Mouse (Mus musculus) megakaryocyte, embryonic 14.5 days (primary cell): Measurements from ENCODE around the gene Sfta2. TPM values are rescaled to one million over a fixed set of nuclear protein-coding genes. Genes with fewer than 3 reads are reported as not detected.

Experiments
- H3K27me3 ChIP-seq: replicated peaks from 2 replicates; pipeline ENCODE3; 2012; ENCODE audit warnings: inconsistent platforms
- H3K36me3 ChIP-seq: replicated peaks from 2 replicates; pipeline ENCODE3; 2012; ENCODE audit warnings: low read length, inconsistent platforms, mixed read lengths
- H3K4me1 ChIP-seq: 2 replicates; pipeline ENCODE4 v1.6.1; 2012; ENCODE audit warnings: inconsistent platforms
- H3K4me3 ChIP-seq: replicated peaks from 2 replicates; pipeline ENCODE3; 2012; ENCODE audit warnings: moderate library complexity, mild to moderate bottlenecking, inconsistent platforms
- H3K9me3 ChIP-seq: 2 replicates; pipeline ENCODE4 v1.6.1; 2012; ENCODE audit warnings: inconsistent platforms
- FLI1 ChIP-seq: IDR thresholded peaks from 2 replicates; pipeline ENCODE4 v1.6.1; 2012; ENCODE audit warnings: low read length, inconsistent platforms, mixed read lengths
- GATA1 ChIP-seq: IDR thresholded peaks from 3 replicates; pipeline ENCODE4 v1.6.1; 2012; ENCODE audit warnings: mixed read lengths, low read length, inconsistent platforms, borderline replicate concordance
- polyA plus RNA-seq: library from polyadenylated mRNA; stranded (reverse); fragments of >175 nt; gene quantifications from 2 replicates; pipeline ENCODE4 v1.2.3, GENCODE M21; 2012; ENCODE audit warnings: low replicate concordance; ENCODE audit not compliant: insufficient read depth

Gene Sfta2
- polyA plus RNA-seq, 1 experiment: not detected

DNA sequence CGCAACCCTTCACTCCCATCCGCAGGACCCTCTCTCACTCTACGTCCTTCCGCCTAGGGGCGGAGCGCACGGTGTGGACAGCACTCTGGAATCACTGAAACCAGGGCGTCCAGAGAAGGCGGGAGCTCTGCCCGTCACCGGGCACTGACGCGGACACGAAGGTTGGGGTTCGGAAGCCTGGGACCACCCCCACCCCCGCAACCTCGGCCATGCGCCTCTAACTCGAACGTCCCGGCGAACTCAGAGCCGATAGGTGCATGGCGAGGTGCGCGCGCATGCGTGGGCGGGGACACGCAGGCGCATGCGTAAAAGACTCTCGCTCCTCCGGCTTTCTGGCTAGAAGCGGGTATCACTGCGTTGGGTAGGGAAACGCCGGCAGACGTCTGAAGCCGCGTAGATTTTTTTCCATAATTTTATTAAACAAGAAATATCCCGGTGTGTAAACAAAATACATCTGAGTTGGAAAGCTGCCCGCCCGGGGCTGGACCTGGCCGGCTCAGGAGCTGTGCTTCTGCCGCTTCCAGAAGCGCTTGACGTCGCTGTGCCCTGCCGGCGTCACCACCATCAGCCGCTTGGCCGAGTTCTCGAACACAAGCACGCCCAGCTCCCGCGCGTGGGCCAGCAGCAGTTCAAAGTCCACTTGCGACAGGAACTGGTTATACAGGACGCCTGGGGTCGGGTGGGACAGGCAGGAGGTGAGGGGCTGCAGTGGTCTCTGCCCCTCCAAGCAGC, 66.2 kb downstream of the Sfta2 start, which contains the start of gene Vars2:
TSS of gene Vars2 (minus strand) at position 259 of the 732 bp plus-strand sequence.
- H3K4me1 ChIP-seq: peaks cover 30% of the 10 kb centered on the region
- H3K4me3 ChIP-seq: peak within 1 kb of the TSS; percentile 99
- no peaks in the 10 kb centered on the region for H3K9me3 ChIP-seq
- TF ChIP-seq GATA1 (no peak), FLI1 (no peak)
- H3K36me3 ChIP-seq: peaks cover 60% of the 10 kb centered on the region
- H3K27me3 ChIP-seq: no peaks in the 10 kb centered on the region

DNA sequence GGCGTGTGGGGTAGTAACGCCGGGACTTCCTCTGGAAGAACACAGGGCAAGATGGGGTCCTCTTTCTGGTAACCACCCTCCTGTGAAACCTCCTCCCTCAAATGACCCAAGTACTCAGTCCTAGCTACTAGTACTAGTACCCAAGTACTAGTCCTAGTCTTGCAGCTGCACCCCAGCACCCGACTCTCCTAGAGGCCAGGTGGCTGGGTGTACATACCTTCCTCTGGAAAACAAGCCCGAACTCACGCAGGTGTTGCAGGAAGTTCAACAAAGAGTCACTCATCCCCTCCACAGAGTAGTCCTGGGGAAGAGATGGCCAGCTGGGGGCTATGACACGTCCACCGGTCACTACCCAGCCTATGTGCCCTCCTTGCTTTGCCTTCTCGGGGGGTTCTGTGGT, 68.4 kb downstream of the Sfta2 start:
- Histone ChIP-seq H3K4me3 (no peak overlapping the region), H3K27me3 (no peaks in the 10 kb centered on the region), H3K36me3 (peaks cover 40% of the 10 kb centered on the region), H3K9me3 (no peaks in the 10 kb centered on the region), H3K4me1 (peaks cover 39% of the 10 kb centered on the region)
- TF ChIP-seq GATA1 (no peak), FLI1 (no peak)

DNA sequence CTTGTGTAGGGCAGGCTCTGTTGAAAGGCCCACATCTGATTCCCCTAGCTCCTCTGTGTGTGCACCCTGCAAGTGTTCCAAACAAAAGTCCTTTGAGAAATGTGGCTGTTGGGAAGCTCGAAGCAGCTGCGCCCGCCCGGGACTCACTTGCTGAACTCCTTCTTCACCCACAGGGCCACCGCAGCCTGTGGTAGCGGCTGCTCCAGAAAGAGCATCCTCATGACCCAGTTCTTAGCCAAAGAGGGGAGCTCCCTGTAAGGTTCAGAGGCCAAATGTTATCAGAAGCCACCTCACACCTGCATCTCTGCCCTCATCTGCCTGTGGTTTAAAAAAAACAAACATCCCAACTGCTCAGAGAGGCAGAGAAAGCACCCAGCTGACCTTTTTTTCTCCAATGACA, 70.5 kb downstream of the Sfta2 start:
- peaks cover 26% of the 10 kb centered on the region for H3K36me3 ChIP-seq
- H3K4me1 ChIP-seq: peaks cover 24% of the 10 kb centered on the region
- no peak for TF ChIP-seq GATA1
- no peak for TF ChIP-seq FLI1
- no peaks in the 10 kb centered on the region for H3K9me3 ChIP-seq
- no peak overlapping the region for H3K4me3 ChIP-seq
- H3K27me3 ChIP-seq: no peaks in the 10 kb centered on the region

DNA sequence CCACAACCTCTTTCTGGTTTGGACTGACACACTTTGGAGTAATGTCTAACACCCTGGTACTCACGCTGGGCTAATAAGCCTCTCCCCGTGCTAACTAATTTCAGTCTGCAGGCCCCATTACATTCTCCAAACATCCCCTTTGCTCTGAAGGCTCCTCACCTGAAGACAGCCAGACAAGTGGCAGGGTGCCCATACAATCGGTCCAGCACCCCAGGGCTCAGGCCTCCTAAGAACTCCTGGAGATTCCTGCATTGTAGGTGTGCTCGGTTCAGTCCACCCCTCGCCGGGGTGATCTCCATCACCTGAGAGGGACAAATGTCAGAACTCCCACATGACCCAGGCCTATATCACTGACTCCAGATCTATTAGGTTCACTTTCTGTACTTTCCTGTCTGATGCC, 71.2 kb downstream of the Sfta2 start:
- TF ChIP-seq GATA1 (no peak), FLI1 (no peak)
- Histone ChIP-seq H3K9me3 (no peaks in the 10 kb centered on the region), H3K4me3 (peak overlapping the region; percentile 95), H3K36me3 (peaks cover 26% of the 10 kb centered on the region), H3K4me1 (peaks cover 20% of the 10 kb centered on the region), H3K27me3 (peaks cover 2% of the 10 kb centered on the region)

DNA sequence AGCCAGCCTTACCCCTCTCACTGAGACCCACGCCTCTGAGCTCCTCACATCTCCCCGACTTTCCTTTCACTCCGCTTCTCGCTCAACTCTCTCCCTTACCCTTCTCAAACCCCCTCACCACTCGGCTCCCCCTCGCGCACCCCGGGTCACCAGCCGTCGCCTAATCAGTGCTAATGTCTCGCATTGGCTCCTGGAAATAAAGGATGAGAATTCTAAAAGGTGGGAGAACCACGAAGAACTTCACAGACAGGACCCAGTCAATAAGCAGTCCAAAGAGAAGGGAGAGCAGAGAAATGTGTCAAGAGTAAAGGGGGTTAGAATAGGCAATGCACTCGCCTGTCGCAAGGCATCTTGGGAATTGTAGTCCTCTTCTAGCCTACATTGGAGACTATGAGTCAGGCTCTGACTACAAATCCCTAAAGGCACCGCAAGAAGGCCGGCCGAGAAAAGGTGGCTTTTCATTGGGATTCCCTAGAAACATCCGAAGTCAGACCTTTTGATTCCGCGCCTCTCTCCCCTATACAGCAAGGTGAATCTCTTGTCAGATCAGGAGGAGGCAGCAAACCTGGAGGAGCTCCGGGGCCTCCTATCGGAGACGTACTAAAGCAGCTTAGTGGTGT, 72.2 kb downstream of the Sfta2 start, which contains the start of gene Gtf2h4:
TSS of gene Gtf2h4 (minus strand) at position 324 of the 620 bp plus-strand sequence.
- Histone ChIP-seq H3K9me3 (no peaks in the 10 kb centered on the region), H3K4me3 (peak within 1 kb of the TSS; percentile 95), H3K36me3 (peaks cover 26% of the 10 kb centered on the region), H3K4me1 (peaks cover 11% of the 10 kb centered on the region), H3K27me3 (peaks cover 5% of the 10 kb centered on the region)
- no peak for TF ChIP-seq GATA1
- TF ChIP-seq FLI1: no peak

DNA sequence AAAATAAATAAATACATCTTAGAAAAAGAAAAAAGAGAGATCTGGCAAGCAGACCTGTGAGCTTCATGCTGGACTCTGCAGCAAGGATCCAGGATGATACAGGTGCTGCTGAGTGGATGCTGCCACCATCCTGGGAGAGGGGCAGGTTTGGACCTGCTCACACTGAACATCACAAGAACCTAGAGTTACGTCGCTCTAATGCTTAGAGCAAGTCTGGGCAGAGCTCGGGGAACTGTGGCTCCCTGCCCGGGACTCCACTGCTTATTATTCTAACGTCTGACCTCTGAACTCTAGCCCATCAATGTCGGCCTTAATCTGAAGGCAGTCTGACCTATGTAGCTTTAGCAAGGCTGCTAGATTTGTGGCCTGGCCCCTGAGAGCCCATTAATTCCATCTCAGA, 79.2 kb downstream of the Sfta2 start:
- H3K4me3 ChIP-seq: no peak overlapping the region
- H3K36me3 ChIP-seq: no peaks in the 10 kb centered on the region
- H3K4me1 ChIP-seq: no peaks in the 10 kb centered on the region
- H3K9me3 ChIP-seq: no peaks in the 10 kb centered on the region
- TF ChIP-seq FLI1 (no peak), GATA1 (no peak)
- H3K27me3 ChIP-seq: peaks cover 52% of the 10 kb centered on the region

DNA sequence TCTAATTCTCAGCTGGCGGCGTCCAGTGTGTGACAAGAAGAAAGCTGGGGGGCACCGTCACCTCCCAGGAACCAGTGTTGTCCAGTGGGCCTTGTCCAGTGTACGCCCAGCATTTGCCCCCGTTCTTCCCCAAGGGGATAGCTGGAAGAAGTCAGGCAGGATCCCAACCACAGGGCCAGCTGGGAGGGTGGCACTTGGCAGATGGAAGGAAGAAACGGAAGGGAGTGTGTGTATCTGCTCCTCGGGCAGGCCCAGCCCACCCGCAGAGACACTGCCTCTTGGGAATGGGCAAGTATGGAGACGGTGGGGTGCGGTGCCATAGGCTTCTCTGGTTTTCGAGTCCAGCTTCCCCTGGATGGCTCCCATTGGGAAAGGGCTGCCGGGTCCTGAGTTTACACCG, 80.6 kb downstream of the Sfta2 start:
- Histone ChIP-seq H3K4me3 (no peak overlapping the region), H3K36me3 (no peaks in the 10 kb centered on the region), H3K9me3 (no peaks in the 10 kb centered on the region), H3K27me3 (peaks cover 66% of the 10 kb centered on the region), H3K4me1 (no peaks in the 10 kb centered on the region)
- TF ChIP-seq FLI1: no peak
- no peak for TF ChIP-seq GATA1

DNA sequence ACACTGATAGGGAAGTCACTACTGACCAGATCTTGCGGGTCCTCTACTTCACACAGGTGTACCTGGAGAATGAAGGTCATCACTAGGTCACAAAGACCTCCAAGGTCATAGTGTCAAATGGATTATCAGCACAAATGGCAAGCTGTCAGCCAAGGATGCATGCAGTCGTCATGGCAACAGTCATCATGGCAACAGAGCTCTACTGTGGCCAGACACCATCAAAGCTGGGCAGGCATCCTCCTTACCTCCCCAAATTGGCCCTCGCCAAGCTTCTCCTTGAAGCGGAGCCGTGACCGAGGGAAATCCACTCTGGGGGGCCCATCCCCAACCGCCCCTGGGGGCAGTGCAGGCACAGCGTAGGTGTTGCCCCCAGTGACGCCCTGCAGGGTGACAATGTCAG, 83.7 kb downstream of the Sfta2 start:
- Histone ChIP-seq H3K27me3 (peaks cover 74% of the 10 kb centered on the region), H3K4me3 (no peak overlapping the region), H3K36me3 (no peaks in the 10 kb centered on the region), H3K4me1 (no peaks in the 10 kb centered on the region), H3K9me3 (no peaks in the 10 kb centered on the region)
- TF ChIP-seq GATA1 (no peak), FLI1 (no peak)

DNA sequence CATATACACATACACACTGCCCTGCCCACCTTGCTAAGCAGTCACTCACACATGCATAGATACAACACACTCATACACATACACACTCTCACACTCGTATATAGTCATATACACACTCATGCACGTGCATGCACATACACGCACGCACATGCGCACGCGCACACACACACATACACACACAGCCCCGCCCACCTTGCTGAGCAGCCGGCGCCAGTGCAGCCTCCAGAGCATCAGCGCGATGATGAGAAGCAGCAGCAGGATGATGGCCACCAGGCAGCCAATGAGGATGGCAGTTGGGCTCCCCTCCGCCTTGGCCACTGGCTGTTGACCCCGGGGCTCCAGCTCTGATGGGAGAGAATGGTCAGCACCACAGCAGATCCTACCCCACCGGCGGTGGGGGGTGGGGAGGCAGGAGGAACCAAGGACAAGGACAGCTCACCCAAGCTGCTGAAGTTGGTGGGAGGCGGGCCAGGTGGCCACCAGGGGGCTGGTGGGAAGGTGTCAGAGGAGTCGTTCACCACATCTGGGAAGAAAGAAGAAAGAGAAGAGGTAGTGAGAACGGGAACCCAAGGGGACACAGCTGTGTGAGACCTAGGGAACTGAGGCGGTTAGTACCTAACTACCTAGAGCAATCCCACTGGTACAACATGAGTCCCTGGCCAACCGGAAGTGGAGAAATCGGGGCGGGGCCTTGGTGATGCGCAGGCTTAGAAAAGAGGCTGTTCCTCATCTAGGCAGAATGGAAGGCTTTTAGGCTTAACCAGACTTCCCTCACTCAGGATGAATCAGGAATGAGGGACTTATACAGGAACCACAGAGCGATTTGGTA, 87.2 kb downstream of the Sfta2 start:
- Histone ChIP-seq H3K27me3 (peaks cover 83% of the 10 kb centered on the region), H3K36me3 (no peaks in the 10 kb centered on the region), H3K9me3 (no peaks in the 10 kb centered on the region), H3K4me3 (peak overlapping the region; percentile 38), H3K4me1 (no peaks in the 10 kb centered on the region; the same call in 1 of the 2 replicates)
- TF ChIP-seq FLI1 (no peak), GATA1 (no peak)
